Mouse (Mus musculus) embryo, embryonic 11 days (tissue): Measurements from ENCODE around the gene Olfr1084.
"Not testable (repeated sequence)": the region's sequence is repeated elsewhere in the genome, so short reads cannot be mapped to it uniquely, and the experiment has no call there.

Source experiments
- DNase-seq: peaks from one replicate; pipeline ENCODE4 v3.0.0-alpha.2; 2015

Gene Olfr1084

GRCm38 (mm10) chr2:86639625-86640024 is at the start of gene Olfr1084:
TSS of gene Olfr1084 (minus strand) at chr2:86639725.
- DNase-seq: not testable (repeated sequence)

DNA sequence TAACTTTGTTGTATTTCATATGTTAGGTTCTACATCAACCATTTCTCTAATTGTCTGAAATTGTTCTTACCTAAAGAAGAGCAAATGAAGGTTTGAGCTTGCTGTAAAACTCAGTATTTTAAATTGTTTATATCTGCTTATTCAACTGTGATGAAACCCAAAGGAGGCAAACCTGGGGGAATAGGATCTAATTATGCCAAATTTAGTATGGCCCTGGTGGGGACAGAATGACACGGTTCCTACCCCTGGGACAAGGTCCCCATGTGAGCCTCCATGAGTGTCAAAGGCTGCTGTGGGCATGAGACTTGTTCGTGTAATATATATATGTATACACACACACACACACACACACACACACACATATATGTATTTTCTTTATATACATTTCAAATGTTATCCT is 40.5 kb upstream of the Olfr1084 start, which contains the start of gene Olfr1086:
Gene Olfr1086 (minus strand): TSS at position 101 of the 400 bp plus-strand sequence.
- DNase-seq: no peak

DNA sequence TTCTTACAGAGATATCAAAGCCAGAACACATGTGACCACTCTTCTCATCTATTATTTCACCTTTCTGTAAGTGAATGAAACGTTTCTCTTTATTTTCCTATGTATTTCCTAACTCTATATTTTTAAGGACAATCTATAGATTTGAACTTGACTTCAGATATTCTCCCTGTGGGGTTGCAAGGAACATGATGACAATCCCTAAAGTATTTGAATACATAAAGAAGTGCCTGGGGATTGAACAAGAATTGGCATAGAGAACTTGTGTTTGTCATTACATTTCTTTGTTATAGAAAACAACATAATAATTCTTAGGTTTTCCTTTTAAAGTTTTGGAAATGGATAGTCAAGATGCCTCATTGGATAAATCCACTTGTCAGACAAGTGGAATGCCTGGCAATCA is 22.4 kb upstream of the Olfr1084 start, which contains the start of gene Olfr1085:
Gene Olfr1085 (minus strand): TSS at position 101 of the 400 bp plus-strand sequence.
- no peak for DNase-seq

GRCm38 (mm10) chr2:86598866-86599265 is 40.7 kb downstream of the Olfr1084 start, which contains the start of gene Olfr1082:
TSS of gene Olfr1082 (minus strand) at chr2:86598966.
- DNase-seq: not testable (repeated sequence)
